ENCODE assay signal across 16 mouse cellular contexts in genomic region chr15:83427294-83428163, GRCm38 (mm10). TPM values are rescaled to one million over a fixed set of nuclear protein-coding genes. Genes with fewer than 3 reads are reported as not detected.
DNase-seq lines count a peak whose midpoint lies in the region; ATAC-seq and TF ChIP-seq lines count a peak whose summit lies in the region.
"Had no signal": no experiment of that assay in that cellular context is flagged by ENCODE, and none has a peak within 500 bp of the region (broad histone marks: within the 10 kb centered on the region; RNA-seq: fewer than 3 reads in every experiment).

No protein-coding gene starts in this region.

- DNase-seq in heart, adult 2 months: no peak
- DNase-seq in A20 (ENCODE audit: low read depth, low spot score): peak; percentile 32
- DNase-seq in cerebellum, adult 11 months: no peak
- DNase-seq in cerebellum, postnatal 10 days: no peak
- DNase-seq in thymus, adult 18-20 months: no peak
- DNase-seq: adrenal gland, postnatal 14 days; cerebellum, adult 18-20 months; embryo, embryonic 11 days; heart, adult 18-20 months; heart, postnatal 36 days had no signal

- no peak overlapping the region for H3K4me2 ChIP-seq in heart, embryonic 12.5 days
- H3K4me2 ChIP-seq: intestine, embryonic 15.5 days; limb, embryonic 13.5 days had no signal

- no peak for TF ChIP-seq POLR2A in heart, adult 2 months (IDR thresholded peaks at IDR 0.05; ENCODE audit: insufficient read depth, low read depth, low read length)
- TF ChIP-seq POLR2A in bone marrow, adult 2 months (IDR thresholded peaks at IDR 0.05; ENCODE audit: borderline replicate concordance, control insufficient read depth, low read depth, low read length): no peak

- peaks cover 34% of the 10 kb centered on the region for H3K36me3 ChIP-seq in heart, adult 2 months (ENCODE audit: control insufficient read depth, insufficient read depth, low read length)
- H3K36me3 ChIP-seq in heart, embryonic 12.5 days: no peaks in the 10 kb centered on the region
- H3K36me3 ChIP-seq: intestine, embryonic 15.5 days; limb, embryonic 13.5 days had no signal

- no peaks in the 10 kb centered on the region for H3K9me3 ChIP-seq in heart, embryonic 12.5 days (replicated peaks)
- H3K9me3 ChIP-seq: intestine, embryonic 15.5 days; limb, embryonic 13.5 days had no signal

- peaks cover 48% of the 10 kb centered on the region for H3K4me1 ChIP-seq in heart, adult 2 months (ENCODE audit: control insufficient read depth, insufficient read depth, low read length)
- H3K4me1 ChIP-seq in heart, embryonic 12.5 days (replicated peaks): peaks cover 88% of the 10 kb centered on the region
- peaks cover 4% of the 10 kb centered on the region; the same call in 1 of the 2 replicates for H3K4me1 ChIP-seq in bone marrow, adult 2 months (ENCODE audit: control insufficient read depth, insufficient read depth, low read length)

- H3K79me2 ChIP-seq in heart, adult 2 months (replicated peaks; ENCODE audit: control insufficient read depth, insufficient read depth, low read length): no peaks in the 10 kb centered on the region

- H3K9ac ChIP-seq in heart, adult 2 months (ENCODE audit: low read depth, low read length): no peak overlapping the region
- H3K9ac ChIP-seq in heart, embryonic 12.5 days: no peak overlapping the region
- H3K9ac ChIP-seq: intestine, embryonic 15.5 days; limb, embryonic 13.5 days had no signal

- 46% methylated on average over 9 of the region's 9 CpGs for WGBS in heart, adult 2 months
- 72% methylated on average over 9 of the region's 9 CpGs for WGBS in heart, embryonic 12.5 days
- 55% methylated on average over 9 of the region's 9 CpGs for WGBS in bone marrow, adult 2 months

- no peak overlapping the region for H3K4me3 ChIP-seq in heart, adult 2 months
- no peak overlapping the region for H3K4me3 ChIP-seq in heart, embryonic 12.5 days
- no peak overlapping the region for H3K4me3 ChIP-seq in bone marrow, adult 2 months (replicated peaks; ENCODE audit: control insufficient read depth, low read depth, low read length)
- H3K4me3 ChIP-seq: intestine, embryonic 15.5 days; limb, embryonic 13.5 days; megakaryocyte, embryonic 14.5 days had no signal

- no peaks in the 10 kb centered on the region for H3K27me3 ChIP-seq in heart, adult 2 months (ENCODE audit: control insufficient read depth, insufficient read depth, low read length)
- no peaks in the 10 kb centered on the region for H3K27me3 ChIP-seq in heart, embryonic 12.5 days (replicated peaks)
- H3K27me3 ChIP-seq: intestine, embryonic 15.5 days; limb, embryonic 13.5 days; megakaryocyte, embryonic 14.5 days had no signal

- TF ChIP-seq CTCF in heart, adult 2 months (IDR thresholded peaks at IDR 0.05): peak; percentile 58
- TF ChIP-seq CTCF in bone marrow, adult 2 months (IDR thresholded peaks at IDR 0.05; ENCODE audit: control insufficient read depth, insufficient read depth, low read length): 0 out of 2 replicates have a peak, but pooled peaks have one; percentile 13

- TF ChIP-seq EP300 in heart, adult 2 months (IDR thresholded peaks at IDR 0.05; ENCODE audit: insufficient read depth, low read depth, low read length): no peak

- ATAC-seq in heart, embryonic 12.5 days (ENCODE audit: insufficient number of reproducible peaks, low FRiP score): no peak
- ATAC-seq in megakaryocyte, adult 5-6 weeks (ENCODE audit: poor library complexity, severe bottlenecking): peak; percentile 49
- ATAC-seq: intestine, embryonic 15.5 days had no signal

- peak overlapping the region; percentile 43 for H3K27ac ChIP-seq in heart, adult 2 months
- H3K27ac ChIP-seq in heart, embryonic 12.5 days (ENCODE audit: poor library complexity, severe bottlenecking): no peak overlapping the region
- peak overlapping the region; percentile 24; the same call in 1 of the 2 replicates for H3K27ac ChIP-seq in bone marrow, adult 2 months (ENCODE audit: control insufficient read depth, insufficient read depth, low read depth, low read length, poor library complexity)
- H3K27ac ChIP-seq: intestine, embryonic 15.5 days; limb, embryonic 13.5 days had no signal

- intact Hi-C loops in heart, adult 2 months (cut with DNase I): no loop called here

RNA-seq across cellular contexts. Expression of gene Pacsin2, which starts 36.9 kb away (rescaled TPM):
- 100 to 1,000 TPM; 200 to 246 TPM for total RNA-seq in heart, adult 2 months (2021)
- polyA plus RNA-seq in heart, adult 2 months (2012; rRNA removed): 111 and 169 TPM in 2 replicates
- polyA plus RNA-seq in heart, embryonic 12.5 days (2016; fragmentation: Nextera tagmentation; extraction: Ambion mirVana): 70.8 and 72.0 TPM in 2 replicates
- polyA plus RNA-seq in bone marrow, adult 2 months (2011; ENCODE audit: insufficient read depth, insufficient read length, low replicate concordance, missing spikeins): 47.6 and 48.2 TPM in 2 replicates
- total RNA-seq in megakaryocyte, adult 5-6 weeks (2015): 71.9 and 75.0 TPM in 2 replicates
- total RNA-seq in megakaryocyte, adult 5-6 weeks (2017): 112 and 115 TPM in 2 replicates
